In genomic region chr19:41482190-41482908, GRCm38 (mm10) we compare ENCODE assay signal across 8 mouse cellular contexts. TPM values are rescaled to one million over a fixed set of nuclear protein-coding genes. Genes with fewer than 3 reads are reported as not detected.
A peak's percentile ranks its signal among the peaks of the same experiment; 100 is the strongest.
DNase-seq lines count a peak whose midpoint lies in the region; ATAC-seq and TF ChIP-seq lines count a peak whose summit lies in the region.

Lcor (plus strand) TSS chr19:41482637.

- TF ChIP-seq CTCF in E14TG2a.4 (conservative IDR thresholded peaks at IDR 0.05; ENCODE audit: low read length): no peak
- no peak for TF ChIP-seq CTCF in heart, postnatal 0 days (IDR thresholded peaks at IDR 0.05; ENCODE audit: low read depth)

- H3K9ac ChIP-seq in forebrain, embryonic 12.5 days: peak within 1 kb of the TSS; percentile 95
- H3K9ac ChIP-seq in heart, postnatal 0 days (replicated peaks; ENCODE audit: low read depth, low read length): peak within 1 kb of the TSS; percentile 93
- peak within 1 kb of the TSS; percentile 98 for H3K9ac ChIP-seq in liver, embryonic 16.5 days (ENCODE audit: low read depth, low read length)
- peak within 1 kb of the TSS; percentile 96 for H3K9ac ChIP-seq in neural tube, embryonic 13.5 days

- WGBS in forebrain, embryonic 12.5 days: under 1% methylated on average over 54 of the region's 92 CpGs
- under 1% methylated on average over 59 of the region's 92 CpGs for WGBS in heart, postnatal 0 days
- under 1% methylated on average over 65 of the region's 92 CpGs for WGBS in liver, embryonic 16.5 days (ENCODE audit: insufficient replicate concordance)
- WGBS in neural tube, embryonic 13.5 days: under 1% methylated on average over 57 of the region's 92 CpGs

- no peaks in the 10 kb centered on the region for H3K27me3 ChIP-seq in E14TG2a.4 (ENCODE audit: insufficient read depth, low read length)
- peaks cover 4% of the 10 kb centered on the region for H3K27me3 ChIP-seq in forebrain, embryonic 12.5 days
- no peaks in the 10 kb centered on the region for H3K27me3 ChIP-seq in heart, postnatal 0 days (ENCODE audit: control insufficient read depth, insufficient read depth, low read length)
- H3K27me3 ChIP-seq in liver, embryonic 16.5 days (ENCODE audit: control insufficient read depth, insufficient read depth, low read depth, low read length): no peaks in the 10 kb centered on the region
- H3K27me3 ChIP-seq in neural tube, embryonic 13.5 days: no peaks in the 10 kb centered on the region; the same call in 1 of the 2 replicates

- H3K4me1 ChIP-seq in E14TG2a.4 (replicated peaks; ENCODE audit: low read depth, low read length): peaks cover 61% of the 10 kb centered on the region
- H3K4me1 ChIP-seq in forebrain, embryonic 12.5 days: peaks cover 29% of the 10 kb centered on the region
- H3K4me1 ChIP-seq in heart, postnatal 0 days (ENCODE audit: control insufficient read depth, insufficient read depth): peaks cover 4% of the 10 kb centered on the region; the same call in 1 of the 2 replicates
- peaks cover 14% of the 10 kb centered on the region for H3K4me1 ChIP-seq in liver, embryonic 16.5 days (ENCODE audit: control insufficient read depth, low read depth, low read length)
- H3K4me1 ChIP-seq in neural tube, embryonic 13.5 days (replicated peaks): peaks cover 40% of the 10 kb centered on the region

- ATAC-seq in forebrain, embryonic 12.5 days (ENCODE audit: low FRiP score): peak; percentile 88
- ATAC-seq in heart, postnatal 0 days (ENCODE audit: insufficient read depth, low read depth): peak; percentile 93
- ATAC-seq in liver, embryonic 16.5 days (ENCODE audit: low read depth): peak; percentile 95
- ATAC-seq in neural tube, embryonic 13.5 days (ENCODE audit: low read depth): peak; percentile 92

- peak within 1 kb of the TSS; percentile 68 for H3K4me2 ChIP-seq in forebrain, embryonic 12.5 days
- H3K4me2 ChIP-seq in heart, postnatal 0 days (ENCODE audit: low read depth, low read length): peak within 1 kb of the TSS; percentile 88
- peak within 1 kb of the TSS; percentile 91 for H3K4me2 ChIP-seq in liver, embryonic 16.5 days (ENCODE audit: low read depth, low read length)
- H3K4me2 ChIP-seq in neural tube, embryonic 13.5 days: peak within 1 kb of the TSS; percentile 72

- peak within 1 kb of the TSS; percentile 86 for H3K4me3 ChIP-seq in E14TG2a.4 (replicated peaks; ENCODE audit: low read length)
- H3K4me3 ChIP-seq in forebrain, embryonic 12.5 days (replicated peaks): peak within 1 kb of the TSS; percentile 94
- H3K4me3 ChIP-seq in heart, postnatal 0 days (ENCODE audit: low read depth, low read length): peak within 1 kb of the TSS; percentile 95
- H3K4me3 ChIP-seq in liver, embryonic 16.5 days (ENCODE audit: low read depth, low read length): peak within 1 kb of the TSS; percentile 97
- H3K4me3 ChIP-seq in neural tube, embryonic 13.5 days: peak within 1 kb of the TSS; percentile 93

- peaks cover 3% of the 10 kb centered on the region; the same call in 1 of the 2 replicates for H3K36me3 ChIP-seq in E14TG2a.4 (ENCODE audit: insufficient read depth, low read length)
- no peaks in the 10 kb centered on the region for H3K36me3 ChIP-seq in forebrain, embryonic 12.5 days (replicated peaks)
- 0 out of 2 replicates have a peak, but pooled peaks cover 4% of the 10 kb centered on the region for H3K36me3 ChIP-seq in heart, postnatal 0 days (replicated peaks; ENCODE audit: control insufficient read depth, insufficient read depth, low read length)
- H3K36me3 ChIP-seq in liver, embryonic 16.5 days (ENCODE audit: control insufficient read depth, insufficient read depth): no peaks in the 10 kb centered on the region
- H3K36me3 ChIP-seq in neural tube, embryonic 13.5 days: no peaks in the 10 kb centered on the region

- no peaks in the 10 kb centered on the region for H3K9me3 ChIP-seq in E14TG2a.4 (ENCODE audit: low read length)
- no peaks in the 10 kb centered on the region for H3K9me3 ChIP-seq in forebrain, embryonic 12.5 days
- no peaks in the 10 kb centered on the region for H3K9me3 ChIP-seq in heart, postnatal 0 days (replicated peaks; ENCODE audit: control insufficient read depth, low read length)
- H3K9me3 ChIP-seq in liver, embryonic 16.5 days (replicated peaks; ENCODE audit: control insufficient read depth, low read length): no peaks in the 10 kb centered on the region
- H3K9me3 ChIP-seq in neural tube, embryonic 13.5 days: no peaks in the 10 kb centered on the region

- peak within 1 kb of the TSS; percentile 100 for H3K27ac ChIP-seq in forebrain, embryonic 12.5 days
- peak within 1 kb of the TSS; percentile 99 for H3K27ac ChIP-seq in heart, postnatal 0 days (ENCODE audit: low read depth)
- H3K27ac ChIP-seq in liver, embryonic 16.5 days (ENCODE audit: low read length): peak within 1 kb of the TSS; percentile 99
- H3K27ac ChIP-seq in neural tube, embryonic 13.5 days (replicated peaks): peak within 1 kb of the TSS; percentile 99

- peak; percentile 68 for DNase-seq in c-Kit-positive CD71-positive TER-119-negative erythroid progenitor cells, embryonic 14.5 days (ENCODE audit: low read depth)
- DNase-seq in heart, postnatal 0 days (ENCODE audit: low spot score): peak; percentile 83
- DNase-seq in kidney, postnatal 4 days: peak; percentile 84 to 92
- peak; percentile 40 for DNase-seq in telencephalon, adult 2 months (ENCODE audit: low read depth, low spot score)

- no peak for TF ChIP-seq EP300 in heart, postnatal 0 days (IDR thresholded peaks at IDR 0.05; ENCODE audit: low read depth)

RNA-seq across cellular contexts. Expression of gene Lcor, which starts in this region (rescaled TPM):
- polyA plus RNA-seq in forebrain, embryonic 12.5 days (2016; fragmentation: Nextera tagmentation; extraction: Ambion mirVana): 38.0 and 38.9 TPM in 2 replicates
- total RNA-seq in heart, postnatal 0 days (2014; rRNA removed; ENCODE audit: low replicate concordance): 7.0 and 8.0 TPM in 2 replicates
- polyA plus RNA-seq in heart, postnatal 0 days (2015; fragmentation: Nextera tagmentation; extraction: Ambion mirVana): 5.8 and 7.5 TPM in 2 replicates
- polyA plus RNA-seq in liver, embryonic 16.5 days (2015; fragmentation: Nextera tagmentation; extraction: Ambion mirVana): 6.3 and 6.9 TPM in 2 replicates
- 26.4 and 26.6 TPM in 2 replicates for polyA plus RNA-seq in neural tube, embryonic 13.5 days (2015; fragmentation: Nextera tagmentation; extraction: Ambion mirVana)

Comparison
In these comparisons a context has a peak if more than half of its experiments do, and no peak if none do; other contexts are left out.
1. Peak in every context shown above with its lines: DNase-seq, ATAC-seq, H3K4me3 ChIP-seq and H3K27ac ChIP-seq.